Mouse (Mus musculus) kidney, postnatal 10 days (tissue): ENCODE data around the gene 2210408I21Rik.

Source experiments
- DNase-seq: peaks from one replicate; pipeline ENCODE4 v3.0.0; 2021; ENCODE audit warnings: mixed read lengths

Gene 2210408I21Rik

DNA sequence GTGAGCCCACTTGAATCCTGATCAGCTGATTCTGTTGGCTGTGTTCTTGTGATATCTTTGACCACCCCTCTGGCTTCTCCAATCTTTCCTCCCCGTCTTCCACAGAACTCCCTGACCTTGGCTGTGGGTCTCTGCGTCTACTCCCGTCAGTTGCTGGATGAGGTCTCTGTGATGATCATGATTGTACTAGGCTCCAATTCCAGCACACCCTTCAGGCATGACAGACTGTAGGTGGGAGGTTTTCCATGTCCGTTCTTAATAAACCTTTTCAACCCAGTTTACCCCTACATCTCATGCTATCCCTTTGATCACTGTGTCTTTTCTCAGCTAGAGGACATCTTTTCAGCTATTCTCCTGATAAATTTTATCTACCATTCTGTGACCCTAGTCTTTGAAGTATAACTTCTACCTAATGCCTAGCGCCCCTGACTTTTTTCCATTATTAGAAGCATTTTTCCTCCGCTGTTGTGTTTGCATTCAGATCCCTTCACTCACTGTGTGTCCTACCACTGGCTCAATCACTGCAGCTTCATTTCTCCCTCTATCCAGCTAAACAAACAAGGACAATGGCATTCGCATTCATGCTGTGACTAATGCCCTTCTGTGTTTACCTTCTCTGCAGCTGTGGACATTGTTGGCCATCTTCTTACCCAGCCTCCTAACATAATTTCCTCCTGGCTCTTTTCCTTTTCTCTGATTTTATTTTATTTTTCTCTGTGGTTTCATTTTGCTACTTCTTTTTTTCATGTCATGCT, 143.5 kb downstream of the 2210408I21Rik start:
- no peak for DNase-seq

- DNase-seq, result no peak
These were observed 160.2 kb downstream of the 2210408I21Rik start for GRCm38 (mm10) chr13:77295519-77295918.

DNA sequence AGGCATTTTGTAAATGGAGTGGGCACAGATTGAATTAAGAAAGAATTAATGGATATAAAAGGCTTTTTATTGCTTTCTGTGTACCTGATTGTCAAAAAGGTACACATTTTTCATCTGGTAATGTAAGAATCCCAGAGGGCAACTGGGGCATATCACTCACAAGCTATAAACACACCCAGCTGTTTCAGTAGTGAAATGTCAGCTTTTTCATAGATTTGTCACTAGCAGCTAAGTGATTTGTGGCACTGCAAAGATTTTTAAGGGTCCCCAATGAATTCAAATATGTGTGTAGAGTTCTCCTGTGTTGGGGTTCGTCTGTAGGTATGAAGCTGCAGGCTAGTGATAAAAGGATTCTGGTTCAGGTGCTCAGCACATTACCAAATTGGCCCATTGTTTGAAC, 188.8 kb downstream of the 2210408I21Rik start:
- DNase-seq, result no peak

DNA sequence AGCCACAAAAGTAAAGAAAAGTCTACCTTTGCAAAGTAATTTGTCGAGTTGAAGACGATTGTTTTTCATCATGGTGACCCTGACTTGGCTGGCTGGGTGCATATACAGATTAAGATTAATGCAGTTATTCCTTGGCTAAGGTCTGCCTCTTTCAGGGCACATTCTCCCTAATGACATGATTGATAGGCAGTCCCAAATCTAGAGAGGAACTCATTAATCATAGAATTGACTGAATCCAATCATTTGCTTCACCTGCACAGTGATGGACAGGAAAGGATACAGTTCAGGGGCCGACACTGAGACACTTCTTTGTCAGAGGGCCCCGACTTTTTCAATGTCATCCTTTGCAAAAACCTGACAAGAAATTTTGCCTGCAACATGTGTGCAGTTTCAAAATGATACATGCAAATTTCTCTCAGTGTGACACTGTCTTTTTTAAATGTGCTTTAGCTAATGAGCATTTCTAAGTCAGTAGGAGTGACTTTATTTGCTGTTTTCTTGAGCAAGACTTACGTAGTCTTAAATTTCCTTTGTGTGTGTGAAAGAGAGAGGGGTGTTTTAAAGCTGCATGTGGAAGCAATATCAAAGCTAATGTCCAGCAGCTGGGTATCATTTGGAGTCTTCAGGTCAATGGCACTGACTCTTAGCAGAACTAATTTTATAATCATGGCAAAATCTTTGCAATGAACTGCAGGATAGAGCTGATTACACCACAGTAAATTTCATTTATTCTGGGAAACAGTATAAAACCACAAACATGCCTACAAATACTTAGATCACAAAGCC, 191.0 kb downstream of the 2210408I21Rik start:
- no peak for DNase-seq

- no peak for DNase-seq
These were observed 206.8 kb downstream of the 2210408I21Rik start for GRCm38 (mm10) chr13:77342097-77342496.

DNA sequence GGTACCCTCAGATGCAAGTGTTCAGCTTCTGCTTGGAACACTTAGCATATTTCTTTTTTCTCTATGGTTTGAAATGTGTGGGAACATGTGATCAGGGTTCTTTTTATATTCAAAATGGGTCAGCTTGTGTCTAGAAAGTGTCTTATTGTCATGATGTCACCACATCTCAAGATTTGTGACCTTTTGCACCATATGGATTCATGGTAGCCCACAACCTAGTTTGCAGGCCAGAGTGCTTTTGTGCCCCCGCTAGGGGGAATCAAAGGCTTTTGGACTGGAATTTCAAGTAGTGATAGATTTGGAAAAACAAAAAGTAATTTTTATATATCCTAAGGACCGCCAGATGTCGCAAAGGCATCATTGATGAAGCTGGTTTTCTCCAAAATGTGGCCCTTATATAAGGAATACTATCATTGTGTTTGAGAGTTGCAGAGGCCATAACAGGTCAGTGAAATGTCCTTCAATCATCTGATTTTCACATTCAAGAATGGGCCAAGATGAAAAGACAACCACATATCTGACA, 250.2 kb downstream of the 2210408I21Rik start:
- DNase-seq, result no peak

DNA sequence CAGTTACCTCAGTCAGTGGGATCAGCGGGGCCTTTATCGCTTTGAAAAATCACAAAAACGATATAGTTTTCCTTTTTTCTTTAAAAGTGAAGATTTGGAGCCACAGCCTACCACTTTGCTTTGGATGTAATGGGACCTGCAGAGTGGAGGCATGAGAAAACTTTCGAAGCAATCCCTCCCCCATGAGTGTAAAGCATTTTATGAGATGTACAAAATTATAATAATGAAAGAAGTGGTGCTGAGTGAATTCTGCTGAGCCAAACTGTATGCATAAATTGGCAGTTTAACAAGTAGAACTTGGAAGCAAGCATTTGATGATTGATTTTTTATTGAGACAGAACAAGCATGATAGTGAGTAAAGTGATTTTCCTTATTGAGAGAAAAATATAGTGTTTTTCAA, 250.7 kb downstream of the 2210408I21Rik start:
- no peak for DNase-seq

DNA sequence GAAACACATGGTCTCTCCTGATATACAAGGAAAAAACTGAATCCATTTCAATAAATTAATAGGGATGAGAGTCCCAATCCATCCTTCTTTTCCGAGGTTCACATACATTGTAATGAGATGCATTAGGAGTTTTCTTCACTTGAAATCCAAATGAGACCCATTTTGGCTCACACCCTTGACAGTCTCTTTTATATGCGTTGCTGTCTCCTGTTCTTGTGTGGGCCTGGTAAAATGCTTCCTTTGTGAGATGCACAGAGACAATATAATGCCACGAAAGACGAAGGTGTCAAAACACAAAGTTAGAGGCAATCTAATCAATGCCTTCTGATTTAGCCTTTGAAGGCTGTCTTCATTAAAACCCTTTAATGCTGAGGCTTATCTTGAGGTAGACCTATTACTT, 252.8 kb downstream of the 2210408I21Rik start:
- DNase-seq, result no peak

DNA sequence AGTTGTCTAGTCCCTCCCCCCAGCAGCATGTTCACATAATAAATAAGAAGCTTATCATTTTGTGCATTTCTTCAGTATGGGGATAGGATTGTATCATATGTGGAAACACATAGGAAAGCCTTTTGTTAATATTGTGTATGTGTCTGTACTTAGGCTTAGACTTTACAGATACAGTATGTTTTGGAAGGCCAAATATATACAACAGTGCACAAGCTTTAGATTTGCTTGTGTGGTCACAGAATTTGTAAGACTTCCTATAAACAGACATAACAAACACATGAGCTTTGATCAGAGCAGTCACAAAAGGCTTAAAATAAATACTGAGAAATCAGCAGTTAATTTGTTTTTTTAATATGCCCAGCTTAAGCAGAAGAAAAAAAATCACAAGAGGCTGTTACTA, 253.9 kb downstream of the 2210408I21Rik start:
- no peak for DNase-seq

DNA sequence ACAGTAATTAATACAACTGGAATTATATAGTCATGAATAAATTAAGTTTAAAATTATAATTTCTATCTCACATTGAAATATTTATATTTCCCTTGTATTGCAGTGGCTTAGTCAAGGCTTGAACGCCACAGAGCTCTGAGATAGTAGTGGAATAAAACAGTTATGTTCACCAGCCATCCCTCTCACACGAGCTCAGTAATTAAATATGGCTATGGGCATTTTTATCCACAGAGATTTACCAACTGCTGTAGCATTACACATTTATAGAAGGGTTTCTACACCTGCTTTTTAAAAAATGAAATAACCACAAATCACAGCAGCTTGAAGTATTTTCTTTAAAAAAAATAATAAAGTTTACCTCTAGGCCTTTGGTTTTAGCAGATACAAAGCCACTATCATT, 261.0 kb downstream of the 2210408I21Rik start:
- no peak for DNase-seq

DNA sequence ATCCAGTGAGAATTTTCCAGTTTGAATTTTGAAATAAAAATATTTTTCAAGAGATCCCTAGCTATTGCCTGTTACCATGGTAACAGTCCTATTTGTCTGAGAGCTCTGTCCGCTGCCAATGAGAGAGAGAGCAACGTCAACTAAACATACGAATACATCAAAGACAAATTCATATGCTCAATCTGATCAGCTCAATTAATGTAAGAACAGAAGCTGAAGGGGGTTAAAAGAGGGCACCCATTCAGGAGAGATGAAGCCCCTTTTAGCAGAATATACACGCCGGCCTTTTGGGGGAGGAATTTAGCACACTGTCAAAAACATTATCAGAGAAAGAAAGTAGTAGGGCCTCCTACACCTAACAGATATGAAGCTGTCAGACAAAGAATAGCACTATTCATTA, 261.6 kb downstream of the 2210408I21Rik start:
- no peak for DNase-seq

- no peak for DNase-seq
These were observed 262.3 kb downstream of the 2210408I21Rik start for GRCm38 (mm10) chr13:77397646-77398045.

GRCm38 (mm10) chr13:77398477-77398876, 263.1 kb downstream of the 2210408I21Rik start:
- no peak for DNase-seq

DNA sequence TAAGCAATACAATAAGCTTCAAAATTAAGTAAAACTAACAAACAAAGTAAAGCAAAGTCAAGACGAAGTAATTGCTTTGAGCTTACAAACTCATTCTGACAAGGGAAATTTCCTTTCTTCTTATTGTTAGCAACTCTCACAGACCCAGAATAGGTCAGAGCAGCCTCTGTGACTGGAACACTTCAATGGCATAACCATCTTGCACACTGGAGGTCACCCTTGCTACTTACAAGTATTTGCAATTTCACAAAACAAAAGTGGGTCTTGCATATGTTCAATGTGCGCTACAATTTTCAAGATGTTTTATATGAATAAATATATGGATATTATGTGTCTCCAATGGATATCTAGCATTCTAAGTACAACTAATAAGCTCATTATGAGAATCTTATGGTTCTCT, 265.4 kb downstream of the 2210408I21Rik start:
- DNase-seq, result no peak

DNA sequence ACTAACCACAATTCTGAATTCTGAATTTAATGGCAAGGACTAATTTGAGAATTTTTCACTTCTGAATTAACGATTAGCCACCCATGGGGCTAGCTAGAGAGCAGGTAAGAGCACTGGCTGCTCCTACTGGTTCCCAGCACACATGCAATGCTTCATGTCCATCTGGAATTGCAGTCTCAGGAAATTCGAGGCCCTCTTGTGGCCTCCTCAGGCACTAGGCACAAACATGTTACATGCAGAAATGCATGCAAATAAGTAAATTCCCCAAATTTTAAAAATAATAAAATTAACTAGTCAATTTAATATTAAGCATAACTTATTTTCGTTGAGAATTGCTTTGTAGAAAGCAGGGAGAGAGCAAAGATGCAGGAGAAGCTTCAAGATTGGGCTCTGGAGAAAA, 273.2 kb downstream of the 2210408I21Rik start:
- DNase-seq, result peak; percentile 9

GRCm38 (mm10) chr13:77409804-77410203, 274.5 kb downstream of the 2210408I21Rik start:
- no peak for DNase-seq

GRCm38 (mm10) chr13:77412829-77413228, 277.5 kb downstream of the 2210408I21Rik start:
- no peak for DNase-seq

GRCm38 (mm10) chr13:77450007-77450567, 314.7 kb downstream of the 2210408I21Rik start:
- no peak for DNase-seq

DNA sequence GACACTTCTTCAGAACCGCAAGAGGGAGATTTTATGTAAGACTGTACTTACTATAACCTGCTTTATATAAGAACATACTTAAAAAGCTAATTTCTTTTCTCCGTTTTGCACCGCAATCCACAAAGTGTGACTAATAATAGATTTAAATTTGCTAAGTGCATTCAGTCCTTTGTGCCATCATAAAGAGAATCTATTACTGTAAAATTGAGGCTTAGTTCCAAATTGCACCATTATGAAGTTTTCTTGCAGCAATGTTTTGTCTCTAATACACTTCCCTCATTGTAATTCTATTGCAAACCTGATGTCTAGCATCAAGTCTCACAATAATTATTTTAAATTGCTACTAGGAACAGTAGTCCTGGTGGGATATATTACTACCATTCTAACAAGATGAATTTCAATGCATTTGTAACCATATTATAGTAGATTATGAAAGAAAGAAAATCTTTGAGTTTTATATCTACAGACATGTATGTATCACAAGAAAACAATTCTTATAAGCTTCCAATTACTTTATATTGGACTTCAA, 334.8 kb downstream of the 2210408I21Rik start:
- DNase-seq, result no peak

DNA sequence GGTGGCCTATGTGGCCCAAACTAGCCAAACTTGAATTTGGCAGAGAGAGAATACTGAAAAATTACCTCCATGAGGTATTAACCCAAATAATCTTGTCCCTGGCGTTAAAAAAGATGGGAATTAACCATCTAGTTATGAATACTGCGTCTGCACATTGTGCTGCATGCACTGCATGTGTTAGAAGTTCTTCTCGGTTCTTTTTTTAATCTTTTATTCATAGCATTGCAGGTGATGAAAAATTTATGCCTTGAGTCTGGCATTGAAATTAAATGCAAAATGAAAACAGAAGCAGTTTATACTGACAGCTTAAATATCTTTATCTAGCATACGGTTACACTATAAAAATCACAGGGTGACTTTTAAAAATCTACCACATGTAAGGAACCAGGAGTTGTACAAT, 341.1 kb downstream of the 2210408I21Rik start:
- no peak for DNase-seq

GRCm38 (mm10) chr13:77478425-77479119, 343.2 kb downstream of the 2210408I21Rik start:
- no peak for DNase-seq

DNA sequence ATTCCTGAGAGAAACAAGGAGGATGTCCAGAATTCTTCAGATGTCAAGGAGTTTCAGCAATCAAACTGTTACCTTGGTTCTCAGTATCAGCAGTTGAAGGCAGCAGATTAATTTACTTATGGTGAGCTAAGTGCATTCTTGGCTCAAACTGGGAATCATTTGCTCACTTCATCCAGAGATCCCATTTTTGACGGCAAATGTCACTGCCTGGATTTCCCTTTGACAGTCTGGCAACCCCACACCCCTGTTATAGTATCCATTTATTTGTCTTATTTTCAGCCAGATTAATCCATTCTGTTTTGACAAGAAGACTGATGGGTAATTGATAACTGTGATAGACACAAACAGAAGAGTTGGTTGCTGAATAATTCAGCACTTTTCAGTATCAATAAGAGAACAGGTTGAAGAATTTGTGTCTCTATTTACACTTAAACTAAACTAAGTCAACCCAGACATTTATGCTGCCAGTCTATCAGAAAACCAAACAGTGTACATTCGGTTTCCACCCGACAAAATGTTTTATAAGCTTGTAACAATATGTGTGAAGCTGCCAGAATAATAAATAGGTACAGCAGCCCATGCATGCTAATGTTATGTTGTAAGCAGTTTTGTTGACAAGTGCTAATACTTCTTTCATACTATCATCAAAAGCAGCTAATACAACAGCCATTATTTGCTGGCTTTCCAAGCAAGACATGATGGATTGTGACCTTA, 354.8 kb downstream of the 2210408I21Rik start:
- no peak for DNase-seq
